Mouse (Mus musculus): ENCODE measurements around the gene Pde4c.

DNA sequence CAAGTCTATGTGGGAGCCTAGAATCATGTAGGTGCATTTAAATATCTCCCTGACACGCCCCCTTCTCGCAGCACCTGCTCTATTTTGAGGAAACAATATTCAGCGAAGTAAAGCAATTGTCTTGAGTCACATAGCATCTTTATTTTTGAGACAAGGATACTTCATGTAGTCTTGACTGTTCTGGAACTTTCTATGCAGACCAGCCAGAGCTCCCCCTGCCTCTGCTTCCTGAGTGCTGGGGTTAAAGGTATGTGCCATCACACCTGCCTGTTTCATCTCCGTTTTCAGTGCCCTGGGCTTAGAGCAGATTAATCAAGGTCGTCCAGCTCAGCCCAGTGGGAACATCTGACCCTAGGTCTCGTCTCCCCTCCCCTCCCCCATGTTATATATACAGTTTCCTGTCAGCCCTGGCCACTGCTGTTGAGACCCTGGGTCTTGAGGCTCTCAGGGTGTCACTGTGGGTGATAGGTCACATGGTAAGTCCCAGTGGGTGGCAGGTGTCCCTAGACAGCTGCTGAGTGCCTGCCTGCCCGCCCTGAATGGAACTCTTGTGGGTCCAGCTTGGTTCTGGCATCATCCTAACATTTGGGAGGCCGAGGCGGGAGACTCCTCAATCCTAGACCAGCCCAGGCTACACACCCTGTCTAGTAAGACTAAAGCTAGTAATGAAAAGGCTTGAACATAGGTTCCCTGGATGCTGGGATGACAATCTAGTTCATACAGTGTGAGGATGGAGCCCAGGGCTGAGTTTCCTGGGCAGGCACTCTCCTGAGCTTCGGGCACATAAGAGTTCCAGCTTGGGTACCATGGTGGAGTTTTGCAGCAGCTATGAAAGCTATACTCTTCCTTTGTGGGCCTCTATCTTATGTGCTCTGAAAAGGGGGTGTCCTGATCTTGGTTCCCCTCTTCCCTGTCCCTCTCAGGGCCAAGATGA, 22.2 kb upstream of the Pde4c start:
- no peak for TF ChIP-seq CTCF (IDR thresholded peaks at IDR 0.05; ENCODE audit: borderline replicate concordance, extremely low read depth, insufficient read depth, insufficient read length)
- TF ChIP-seq POLR2A (IDR thresholded peaks at IDR 0.05; ENCODE audit: borderline replicate concordance, extremely low read depth, insufficient read depth, insufficient read length, poor library complexity, severe bottlenecking), result no peak

Measured in brain, embryonic 14.5 days (tissue).